Mouse (Mus musculus) monocyte, adult 5-6 weeks (primary cell): ENCODE results near the gene Atp13a3. TPM values are rescaled to one million over a fixed set of nuclear protein-coding genes. Genes with fewer than 3 reads are reported as not detected.
"Not testable (repeated sequence)": the region's sequence is repeated elsewhere in the genome, so short reads cannot be mapped to it uniquely, and the experiment has no call there.

Source experiments
- ATAC-seq: fragments of 153-309, 156-312 bp; replicated peaks from 2 replicates; pipeline ENCODE4 v1.8.0; 2017; ENCODE audit warnings: mild to moderate bottlenecking; ENCODE audit not compliant: low TSS enrichment, insufficient number of reproducible peaks, severe bottlenecking, poor library complexity, low FRiP score
- total RNA-seq: library from RNA; stranded (forward); fragments of 200-1000, 200-491, 200-594 nt; gene quantifications from 3 replicates; pipeline ENCODE4 v1.2.3, GENCODE M21; 2017

Atp13a3 gene
- 54.6 to 83.2 TPM (median 70.1 TPM) in 3 replicates for total RNA-seq

GRCm38 (mm10) chr16:30405925-30406670 lies at the start of gene Atp13a3:
TSS of gene Atp13a3 (minus strand) at chr16:30405975.
- no peak for ATAC-seq

- ATAC-seq: no peak
Observed at GRCm38 (mm10) chr16:30453213-30453975, 47.6 kb upstream of the Atp13a3 start.

DNA sequence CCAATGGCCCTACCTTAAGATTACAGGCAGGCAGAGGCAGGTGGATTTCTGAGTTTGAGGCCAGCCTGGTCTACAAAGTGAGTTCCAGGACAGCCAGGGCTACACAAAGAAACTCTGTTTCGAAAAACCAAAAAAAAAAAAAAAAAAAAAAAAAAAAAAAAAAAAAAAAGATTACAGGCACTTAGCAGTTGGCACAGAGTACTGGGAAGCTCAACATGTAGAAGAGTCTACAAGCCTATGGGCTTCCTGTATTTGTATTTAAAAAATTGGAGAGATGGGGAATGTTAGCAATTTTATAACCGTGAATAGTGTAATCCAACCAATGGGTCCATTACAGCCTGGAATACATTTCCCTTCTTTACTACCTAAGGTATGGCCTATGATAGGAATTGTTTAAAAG lies 45.4 kb upstream of the Atp13a3 start:
- ATAC-seq: not testable (repeated sequence)

- no peak for ATAC-seq
Observed at GRCm38 (mm10) chr16:30449017-30449416, 43.2 kb upstream of the Atp13a3 start.

DNA sequence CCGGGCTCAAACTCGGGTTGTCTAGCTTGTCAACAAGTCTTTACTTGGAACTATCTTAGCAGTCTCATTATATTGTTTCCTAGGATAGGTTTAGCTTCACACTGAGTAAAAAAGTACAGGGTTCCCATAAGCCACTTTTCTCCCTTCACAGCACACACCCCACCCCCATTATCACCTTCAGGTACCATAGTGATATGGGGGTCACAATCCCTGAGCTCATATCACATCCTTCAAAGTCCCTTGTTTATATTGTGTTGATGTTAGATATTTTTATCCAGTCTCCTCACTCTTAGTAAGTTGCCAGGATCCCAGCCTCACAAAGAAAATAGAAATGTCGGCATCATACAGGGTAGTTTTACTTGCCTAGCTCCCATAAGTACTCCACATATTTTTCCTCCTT lies 42.4 kb upstream of the Atp13a3 start:
- no peak for ATAC-seq

- ATAC-seq: no peak
Observed at GRCm38 (mm10) chr16:30447642-30448041, 41.9 kb upstream of the Atp13a3 start.

DNA sequence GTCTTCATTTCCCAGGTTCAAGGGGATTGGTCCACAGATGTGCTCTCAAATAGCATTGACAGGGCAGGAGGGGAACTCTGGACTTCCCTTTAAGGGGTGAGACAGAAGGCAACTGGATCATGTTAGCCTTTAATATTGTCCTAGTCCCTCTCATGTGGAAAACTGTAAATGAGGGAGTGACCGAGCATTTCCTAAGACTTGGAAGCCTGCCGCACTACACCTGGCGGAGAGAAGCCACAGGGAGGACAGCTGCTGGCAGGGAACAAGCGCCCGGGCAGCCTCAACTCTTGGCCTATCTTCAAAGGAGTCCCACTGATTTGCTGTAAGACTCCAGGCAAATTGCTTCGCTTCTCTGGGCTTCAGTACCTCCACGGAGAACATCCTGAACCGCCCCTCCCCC lies 37.6 kb upstream of the Atp13a3 start:
- no peak for ATAC-seq

- no peak for ATAC-seq
Observed at GRCm38 (mm10) chr16:30442451-30442850, 36.7 kb upstream of the Atp13a3 start.

DNA sequence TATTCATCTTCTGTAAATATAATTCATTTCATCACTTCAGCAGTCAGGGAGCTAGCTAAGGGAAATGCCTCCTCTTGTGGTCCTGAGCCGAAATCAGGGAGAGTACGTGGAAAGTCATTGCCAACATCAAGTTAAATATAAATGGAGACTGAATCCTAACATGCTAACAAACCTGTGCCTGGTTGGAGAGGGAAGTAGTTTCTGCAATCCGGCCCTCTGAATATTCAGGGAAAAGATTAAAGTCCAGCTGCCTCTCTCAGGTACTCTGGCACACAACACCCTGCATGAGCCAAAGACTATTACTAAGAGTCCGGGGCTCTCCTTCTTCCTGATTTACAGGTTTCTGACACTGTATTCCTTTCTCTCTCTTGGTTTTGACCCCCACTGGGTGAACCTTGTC lies 35.6 kb upstream of the Atp13a3 start:
- ATAC-seq: no peak

- no peak for ATAC-seq
Observed at GRCm38 (mm10) chr16:30439841-30440240, 34.1 kb upstream of the Atp13a3 start.

DNA sequence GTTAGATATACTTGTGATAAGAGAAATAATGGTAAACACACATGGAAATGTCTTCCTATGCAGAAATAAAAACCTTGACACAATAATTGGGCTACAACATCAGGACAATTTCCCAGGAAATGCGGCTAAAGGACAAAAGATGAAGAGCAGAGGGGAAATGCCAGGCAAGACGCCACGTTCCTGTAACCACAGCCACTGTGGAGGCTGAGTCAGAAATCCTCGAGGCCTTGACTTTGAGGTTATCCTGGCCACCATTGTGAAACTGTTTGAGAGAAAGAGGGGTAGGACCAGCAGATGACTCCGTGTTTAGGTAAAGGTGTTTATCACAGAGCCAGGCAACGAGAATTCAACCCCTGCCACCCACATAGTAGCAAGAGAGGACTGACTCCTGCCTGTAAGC lies 33.6 kb upstream of the Atp13a3 start:
- no peak for ATAC-seq

DNA sequence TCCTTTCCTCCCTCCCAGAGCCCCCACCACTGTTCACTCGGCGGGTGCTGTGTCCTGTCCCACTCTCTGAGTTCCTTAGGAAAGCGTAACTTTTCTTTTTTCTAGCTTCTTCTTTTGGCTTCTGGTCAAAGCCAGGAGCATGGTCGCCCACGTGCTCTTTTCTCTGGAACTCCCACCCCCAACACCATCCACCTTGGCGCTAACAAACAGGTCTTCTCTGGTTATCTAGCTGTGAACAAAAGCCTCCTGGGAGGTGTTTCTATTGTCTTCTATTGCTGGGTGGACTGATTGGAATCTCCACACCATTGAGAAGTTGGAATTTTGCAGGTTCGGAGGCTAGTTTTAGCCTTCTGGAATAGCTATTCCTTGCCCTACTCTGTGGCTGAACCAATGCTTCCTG lies 30.5 kb upstream of the Atp13a3 start:
- ATAC-seq: no peak

DNA sequence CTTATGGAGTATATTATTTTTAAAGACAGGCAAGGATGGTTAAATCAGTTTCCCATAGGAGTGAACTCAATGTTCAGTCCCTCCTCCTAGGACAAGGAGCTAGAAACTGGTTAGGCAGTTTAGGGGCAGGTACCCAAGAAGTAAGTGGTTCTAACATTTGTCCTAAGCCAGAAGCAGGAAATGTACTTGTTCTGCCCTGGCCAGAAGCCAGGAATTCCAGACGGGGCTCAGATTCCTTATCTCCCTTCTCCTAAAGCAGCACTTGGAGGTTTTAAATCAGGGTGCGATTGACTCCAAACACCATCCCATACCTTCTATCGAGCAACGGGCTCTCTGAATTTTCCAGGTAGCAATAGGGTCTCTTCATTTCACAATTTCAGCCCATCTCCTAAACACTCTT lies 29.6 kb upstream of the Atp13a3 start:
- ATAC-seq: no peak

GRCm38 (mm10) chr16:30433148-30433547 lies 27.4 kb upstream of the Atp13a3 start:
- no peak for ATAC-seq

DNA sequence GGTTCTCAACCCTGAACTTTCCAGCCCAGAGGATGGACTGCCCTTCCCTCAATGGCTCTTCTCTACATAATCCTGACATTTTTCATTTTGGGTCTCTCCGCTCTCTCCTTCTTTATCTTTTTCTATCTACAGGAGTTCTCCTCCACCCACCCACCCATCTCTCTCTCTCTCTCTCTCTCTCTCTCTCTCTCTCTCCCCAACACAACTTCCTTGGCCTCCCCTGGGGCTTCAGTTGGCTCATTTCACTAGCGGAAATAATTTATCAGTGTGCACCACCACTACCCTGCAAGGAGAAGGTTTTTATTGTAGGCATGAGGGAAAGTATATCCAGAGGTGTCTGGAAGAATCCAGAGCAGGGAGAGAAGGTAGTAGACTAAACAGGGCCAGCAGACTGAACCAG lies 26.3 kb upstream of the Atp13a3 start:
- ATAC-seq: no peak

- no peak for ATAC-seq
Observed at GRCm38 (mm10) chr16:30430512-30431088, 24.8 kb upstream of the Atp13a3 start.

GRCm38 (mm10) chr16:30428753-30429260 lies 23.0 kb upstream of the Atp13a3 start:
- no peak for ATAC-seq

DNA sequence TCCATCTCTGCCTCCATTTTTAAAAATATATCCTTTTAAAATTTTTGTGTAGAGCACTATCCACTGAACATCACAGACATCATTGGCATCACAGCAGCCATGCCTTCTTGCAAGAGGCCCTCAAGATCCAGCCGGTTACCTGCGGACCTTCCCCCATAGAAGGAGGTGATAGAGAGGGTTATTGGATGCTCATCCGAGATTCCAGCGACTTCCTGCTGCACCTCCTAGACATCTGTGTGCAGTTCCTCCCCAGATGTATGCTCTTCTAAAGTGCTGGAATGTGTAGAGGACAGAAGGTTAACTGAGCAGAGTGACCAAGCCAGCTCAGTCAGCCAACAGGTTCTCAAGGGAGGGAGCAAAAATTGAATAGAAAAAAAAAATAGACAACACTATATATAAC lies 21.7 kb upstream of the Atp13a3 start:
- ATAC-seq: no peak

GRCm38 (mm10) chr16:30427003-30427402 lies 21.2 kb upstream of the Atp13a3 start:
- no peak for ATAC-seq

DNA sequence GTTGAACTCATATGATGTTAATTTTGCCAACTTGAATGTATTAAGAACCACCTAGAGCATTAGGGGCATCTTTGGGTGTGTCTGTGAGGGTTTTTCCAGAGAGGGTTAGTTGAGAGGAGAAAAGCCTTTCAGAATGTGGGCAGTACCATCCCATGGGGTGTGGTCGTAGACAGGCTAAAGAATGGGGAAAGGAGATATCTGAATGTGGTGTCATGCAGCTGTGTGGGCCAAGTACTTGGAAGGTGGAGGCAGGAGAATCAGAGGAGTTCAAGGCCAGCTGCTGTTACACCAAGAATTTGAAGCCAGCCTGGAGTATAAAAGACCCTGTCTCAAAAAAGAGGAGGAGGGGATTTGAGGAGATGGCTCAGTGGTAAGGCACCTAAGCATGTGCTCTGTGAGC lies 20.2 kb upstream of the Atp13a3 start:
- no peak for ATAC-seq
